Mouse (Mus musculus) CH12.LX (cell line): ENCODE results near the gene Rbfox1. TPM values are rescaled to one million over a fixed set of nuclear protein-coding genes. Genes with fewer than 3 reads are reported as not detected.

ENCODE experiments used
- DNase-seq: peaks from one replicate; pipeline ENCODE4 v3.0.0-alpha.2; 2013; ENCODE audit errors: extremely low read depth
- H3K27ac ChIP-seq: 2 replicates; pipeline ENCODE4 v1.5.1; 2012; ENCODE audit warnings: low read depth, mild to moderate bottlenecking, control low read depth, moderate library complexity; ENCODE audit not compliant: insufficient read depth
- H3K27me3 ChIP-seq: replicated peaks from 2 replicates; pipeline ENCODE3; 2012; ENCODE audit warnings: inconsistent platforms
- H3K36me3 ChIP-seq, 2 experiments: replicated peaks in 1 of 2; 2 replicates each; pipeline versions ENCODE3 to v1.6.1; 2012; ENCODE audit warnings: inconsistent platforms in 1 of 2, low read length in 1 of 2, mild to moderate bottlenecking in 1 of 2, mixed read lengths in 1 of 2, moderate library complexity in 1 of 2; ENCODE audit not compliant: control insufficient read depth in 1 of 2, insufficient read depth in 1 of 2
- H3K4me1 ChIP-seq, 2 experiments: 2 replicates each; pipeline ENCODE4 v1.6.1; 2012; ENCODE audit warnings: inconsistent platforms in 1 of 2, moderate library complexity in 1 of 2; ENCODE audit not compliant: insufficient read depth in 2 of 2, control insufficient read depth in 1 of 2
- H3K4me2 ChIP-seq: 2 replicates; pipeline ENCODE4 v1.6.1; 2012; ENCODE audit warnings: low read depth, mild to moderate bottlenecking, control low read depth; ENCODE audit not compliant: poor library complexity, insufficient read depth, severe bottlenecking
- H3K4me3 ChIP-seq, 3 experiments: fragments of 150-350 bp in 1 of 3; sonication (generic) in 1 of 3; replicated peaks in 1 of 3; 2 replicates each; pipeline versions ENCODE3 to v1.5.1; 2011 to 2012; ENCODE audit warnings: low read depth in 2 of 3, low read length in 2 of 3, mild to moderate bottlenecking in 2 of 3, moderate library complexity in 2 of 3, control low read depth in 1 of 3, improper control_type of control experiment in 1 of 3, inconsistent platforms in 1 of 3, mixed read lengths in 1 of 3; ENCODE audit not compliant: poor library complexity in 1 of 3
- H3K79me2 ChIP-seq: replicated peaks from 2 replicates; pipeline ENCODE4 v1.6.1; 2012; ENCODE audit warnings: mild to moderate bottlenecking, moderate library complexity; ENCODE audit not compliant: control insufficient read depth, poor library complexity, insufficient read depth, severe bottlenecking; ENCODE audit errors: extremely low read depth
- H3K9ac ChIP-seq: 2 replicates; pipeline ENCODE4 v1.6.1; 2012; ENCODE audit warnings: low read depth, mild to moderate bottlenecking, control low read depth, moderate library complexity; ENCODE audit not compliant: insufficient read depth
- H3K9me3 ChIP-seq: replicated peaks from 2 replicates; pipeline ENCODE3; 2012; ENCODE audit warnings: low read length, inconsistent platforms, mixed read lengths
- CHD2 ChIP-seq: IDR thresholded peaks from 2 replicates; pipeline ENCODE4 v1.6.1; 2011; ENCODE audit warnings: low read length, improper control_type of control experiment
- E2F4 ChIP-seq: IDR thresholded peaks from 2 replicates; pipeline ENCODE4 v1.6.1; 2011; ENCODE audit warnings: low read depth, low read length, improper control_type of control experiment; ENCODE audit not compliant: insufficient replicate concordance
- ELF1 ChIP-seq: IDR thresholded peaks from 2 replicates; pipeline ENCODE4 v1.6.1; 2014; ENCODE audit warnings: low read depth, mild to moderate bottlenecking, inconsistent platforms, low read length, improper control_type of control experiment
- HCFC1 ChIP-seq: IDR thresholded peaks from 2 replicates; pipeline ENCODE4 v1.6.1; 2012; ENCODE audit warnings: low read depth, mild to moderate bottlenecking, inconsistent platforms, low read length, improper control_type of control experiment
- JUN ChIP-seq: IDR thresholded peaks from 2 replicates; pipeline ENCODE4 v1.6.1; 2011; ENCODE audit warnings: low read depth, mild to moderate bottlenecking, low read length, improper control_type of control experiment, moderate library complexity; ENCODE audit not compliant: insufficient read depth
- KAT2A ChIP-seq: IDR thresholded peaks from 2 replicates; pipeline ENCODE4 v1.6.1; 2012; ENCODE audit warnings: low read length, improper control_type of control experiment, inconsistent platforms; ENCODE audit not compliant: insufficient replicate concordance
- MAFK ChIP-seq: IDR thresholded peaks from 2 replicates; pipeline ENCODE4 v1.6.1; 2011; ENCODE audit warnings: low read length, improper control_type of control experiment; ENCODE audit not compliant: insufficient replicate concordance
- MXI1 ChIP-seq: IDR thresholded peaks from 2 replicates; pipeline ENCODE4 v1.6.1; 2011; ENCODE audit warnings: mild to moderate bottlenecking, low read depth, low read length, improper control_type of control experiment
- MYC ChIP-seq: IDR thresholded peaks from 2 replicates; pipeline ENCODE4 v1.6.1; 2011; ENCODE audit warnings: low read depth, mild to moderate bottlenecking, improper control_type of control experiment, low read length
- NRF1 ChIP-seq: IDR thresholded peaks from 2 replicates; pipeline ENCODE4 v1.6.1; 2014; ENCODE audit warnings: low read depth, mild to moderate bottlenecking, inconsistent platforms, low read length, improper control_type of control experiment, moderate library complexity
- SMC3 ChIP-seq: IDR thresholded peaks from 2 replicates; pipeline ENCODE4 v1.6.1; 2011; ENCODE audit warnings: low read depth, low read length, improper control_type of control experiment
- TBP ChIP-seq: conservative IDR thresholded peaks from 2 replicates; pipeline ENCODE4 v1.6.1; 2011; ENCODE audit warnings: low read depth, low read length, improper control_type of control experiment
- TCF12 ChIP-seq: IDR thresholded peaks from 2 replicates; pipeline ENCODE4 v1.6.1; 2014; ENCODE audit warnings: low read depth, mild to moderate bottlenecking, inconsistent platforms, low read length, improper control_type of control experiment
- UBTF ChIP-seq: IDR thresholded peaks from 2 replicates; pipeline ENCODE4 v1.6.1; 2012; ENCODE audit warnings: low read depth, mild to moderate bottlenecking, inconsistent platforms, low read length, improper control_type of control experiment, moderate library complexity
- USF1 ChIP-seq: IDR thresholded peaks from 2 replicates; pipeline ENCODE4 v1.6.1; 2014; ENCODE audit warnings: low read depth, mild to moderate bottlenecking, inconsistent platforms, low read length, improper control_type of control experiment
- USF2 ChIP-seq: conservative IDR thresholded peaks from 2 replicates; pipeline ENCODE4 v1.6.1; 2011; ENCODE audit warnings: low read depth, low read length, improper control_type of control experiment
- ZMIZ1 ChIP-seq: IDR thresholded peaks from 2 replicates; pipeline ENCODE4 v1.6.1; 2012; ENCODE audit warnings: low read depth, mild to moderate bottlenecking, inconsistent platforms, low read length, improper control_type of control experiment
- dilution Hi-C: fragments of 300-500 bp; cut with MboI; formaldehyde crosslinking; loops from 2 replicates; pipeline ENCODE4 v1.14.3; 2020; ENCODE audit warnings: low sequenced_read_pairs; ENCODE audit not compliant: extremely low pct_unique_long_range_greater_than_20kb, extremely low pct_ligation_motif_present
- in situ Hi-C: fragments of 300-500 bp; cut with MboI; formaldehyde crosslinking; loops from 3 replicates; pipeline ENCODE4 v1.14.3; 2019; ENCODE audit warnings: low sequenced_read_pairs, low pct_ligation_motif_present, low pct_unique_long_range_greater_than_20kb, mixed read lengths
- polyA plus RNA-seq: library from polyadenylated mRNA; unstranded; fragments of >175 nt; gene quantifications from 2 replicates; pipeline ENCODE4 v1.2.1, GENCODE M21; 2012; ENCODE audit warnings: low read depth; ENCODE audit not compliant: insufficient read length
- total RNA-seq, 2 experiments: library from RNA; depleted of rRNA; stranded (reverse); fragments of 300-350 nt in 1 of 2; fragments of >200 nt in 1 of 2; gene quantifications; 2 replicates each; pipeline ENCODE4 v1.2.3; 2012 to 2014

Rbfox1 gene
- total and polyA plus RNA-seq, 3 experiments, result not detected

DNA sequence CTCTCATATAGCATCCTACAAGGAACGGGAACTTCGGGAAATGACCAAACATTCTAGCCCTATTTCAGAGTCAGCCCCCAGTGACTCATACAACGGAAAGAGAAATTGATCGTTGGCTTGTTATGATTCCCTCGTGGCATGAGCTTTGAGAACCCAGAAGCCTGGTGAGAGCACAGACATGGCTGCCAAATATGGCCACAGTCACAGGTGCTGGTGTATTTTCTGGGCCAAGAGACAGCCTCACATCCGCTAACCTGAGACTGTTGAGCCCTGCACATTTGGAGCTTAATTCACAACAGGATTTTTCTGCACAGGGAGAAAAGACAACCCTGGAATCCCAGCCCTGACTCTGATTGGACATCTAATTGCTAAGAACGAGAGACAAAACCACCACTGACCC is 1132.2 kb downstream of the Rbfox1 start:
- no peak overlapping the region for H3K27ac ChIP-seq
- DNase-seq, result no peak
- in situ Hi-C loops, result no loop called here
- no peak for TF ChIP-seq HCFC1
- no peak for TF ChIP-seq UBTF
- TF ChIP-seq, all 38 proteins: peak for 0
- Histone ChIP-seq H3K4me3 (no peak overlapping the region), H3K36me3 (no peaks in the 10 kb centered on the region), H3K79me2 (no peaks in the 10 kb centered on the region), H3K9ac (no peak overlapping the region), H3K4me2 (no peak overlapping the region), H3K9me3 (peaks cover 74% of the 10 kb centered on the region), H3K4me1 (no peaks in the 10 kb centered on the region), H3K27me3 (no peaks in the 10 kb centered on the region)
- dilution Hi-C loops, result no loop called here

DNA sequence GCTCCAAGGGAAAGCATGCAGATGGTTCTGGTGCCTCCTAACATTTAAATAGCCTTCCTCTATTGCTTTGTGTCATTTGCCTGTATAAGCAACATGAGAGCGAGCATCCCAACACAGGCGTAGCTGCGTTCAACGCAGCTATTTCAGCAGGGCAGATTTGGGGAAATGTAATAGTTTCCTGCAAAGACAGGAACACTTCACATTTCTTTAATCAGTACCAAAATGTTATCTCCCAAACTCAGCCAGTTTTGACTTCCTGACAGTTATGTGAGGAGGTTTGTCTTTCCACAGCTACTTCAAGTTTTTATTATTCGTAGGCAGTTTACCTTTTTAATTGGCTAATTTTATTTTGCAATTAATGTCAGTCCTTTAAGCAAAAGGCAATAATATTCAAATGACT is 1149.1 kb downstream of the Rbfox1 start:
- in situ Hi-C loops, result no loop called here
- dilution Hi-C loops, result no loop called here
- H3K4me1 ChIP-seq, result no peaks in the 10 kb centered on the region
- DNase-seq, result no peak
- peaks cover 77% of the 10 kb centered on the region for H3K9me3 ChIP-seq
- TF ChIP-seq TBP (no peak), KAT2A (no peak), JUN (no peak), ELF1 (no peak), CHD2 (no peak), MYC (no peak), E2F4 (no peak), ZMIZ1 (no peak), MXI1 (no peak), USF2 (no peak), HCFC1 (no peak), NRF1 (no peak), USF1 (no peak), TCF12 (no peak), SMC3 (no peak), MAFK (no peak)
- no peaks in the 10 kb centered on the region for H3K36me3 ChIP-seq
- no peak overlapping the region for H3K4me2 ChIP-seq
- H3K9ac ChIP-seq, result no peak overlapping the region
- H3K27ac ChIP-seq, result no peak overlapping the region
- H3K4me3 ChIP-seq, result no peak overlapping the region
- H3K27me3 ChIP-seq, result no peaks in the 10 kb centered on the region
- no peaks in the 10 kb centered on the region for H3K79me2 ChIP-seq
